Mouse (Mus musculus) lung, postnatal 0 days (tissue): ENCODE measurements at regions not wholly inside any gene's neighbourhood (a gene's known extent, or its start where the extent isn't known, plus 50 kb on each side); places are given as distances from the start of the nearest gene placed in this dataset.

Experiments
- CTCF ChIP-seq: IDR thresholded peaks from 2 replicates; pipeline ENCODE4 v1.5.1; 2016; ENCODE audit warnings: antibody characterized with exemption, mild to moderate bottlenecking
- EP300 ChIP-seq: IDR thresholded peaks from 2 replicates; pipeline ENCODE4 v1.6.1; 2016; ENCODE audit warnings: antibody characterized with exemption, mild to moderate bottlenecking, control low read depth

DNA sequence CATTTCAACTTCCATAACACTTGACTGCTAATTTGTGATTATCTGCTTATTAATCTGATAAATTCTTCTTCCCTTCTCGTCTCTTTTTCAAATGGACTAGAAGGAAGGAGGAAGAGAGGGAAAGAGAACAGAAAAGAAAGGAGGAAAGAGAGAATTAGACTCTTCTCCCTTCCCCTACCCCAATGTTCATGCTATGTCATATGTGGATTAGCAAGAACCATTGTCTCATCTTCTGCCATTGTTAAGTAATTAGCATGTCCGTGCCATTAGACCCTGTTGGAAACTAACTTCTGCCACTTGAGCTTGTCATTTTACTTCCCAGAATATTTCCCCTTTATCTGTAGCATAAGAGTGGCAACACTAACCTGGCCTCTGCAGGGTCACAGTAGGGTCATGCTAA is 78.8 kb upstream of the Serbp1 start:
- TF ChIP-seq CTCF (no peak), EP300 (no peak; the same call in 1 of the 2 replicates)
